7 mouse cellular contexts compared by ENCODE assay signal in the genomic region with DNA sequence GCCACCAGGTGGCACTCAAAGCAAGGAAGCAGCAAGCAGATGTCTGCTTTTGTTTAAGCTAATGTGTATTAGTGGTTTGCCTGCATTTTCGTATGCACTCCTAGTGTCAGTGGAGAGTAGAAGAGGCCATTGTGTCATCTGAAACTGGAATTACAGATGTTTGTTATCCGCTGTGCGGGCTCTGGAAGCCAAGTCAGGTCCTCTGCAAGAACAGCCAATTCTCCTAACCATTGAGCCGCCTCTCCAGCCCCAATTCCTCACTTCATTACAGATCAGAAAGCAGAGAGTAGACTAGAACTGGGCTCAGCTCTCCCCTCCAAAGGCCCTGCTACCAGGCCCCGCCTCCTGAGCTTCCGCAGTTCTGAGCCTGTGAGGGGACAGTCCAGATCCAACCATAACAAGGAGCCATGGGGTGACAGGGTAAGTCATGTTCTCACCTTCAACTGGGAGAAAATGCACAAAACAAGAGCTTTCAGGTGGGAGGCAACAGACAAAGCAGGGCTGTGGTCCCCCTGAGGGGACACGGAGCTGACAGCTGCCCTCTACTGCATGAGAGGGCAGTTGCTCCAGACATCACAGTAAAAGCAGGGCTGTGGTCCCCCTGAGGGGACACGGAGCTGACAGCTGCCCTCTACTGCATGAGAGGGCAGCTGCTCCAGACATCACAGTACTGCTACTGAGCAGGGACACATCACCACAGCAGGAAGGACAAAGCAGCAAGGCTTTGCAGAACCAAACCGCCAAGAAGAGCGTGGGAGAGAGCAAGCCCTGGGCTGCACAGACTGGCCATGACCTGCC. TPM values are rescaled to one million over a fixed set of nuclear protein-coding genes. Genes with fewer than 3 reads are reported as not detected.
A peak's percentile ranks its signal among the peaks of the same experiment; 100 is the strongest.
DNase-seq lines count a peak whose midpoint lies in the region; ATAC-seq and TF ChIP-seq lines count a peak whose summit lies in the region.

No protein-coding gene starts in this region.

- H3K4me2 ChIP-seq in intestine, embryonic 16.5 days (ENCODE audit: low read depth, low read length): no peak overlapping the region
- H3K4me2 ChIP-seq in stomach, postnatal 0 days (replicated peaks; ENCODE audit: low read depth): 0 out of 2 replicates have a peak overlapping the region, but pooled peaks have one; percentile 29

- H3K4me1 ChIP-seq in thymus, adult 2 months (replicated peaks; ENCODE audit: control insufficient read depth, insufficient read depth, low read length): peaks cover 17% of the 10 kb centered on the region
- peaks cover 18% of the 10 kb centered on the region for H3K4me1 ChIP-seq in cerebellum, adult 2 months (ENCODE audit: control insufficient read depth, insufficient read depth, low read length)
- H3K4me1 ChIP-seq in intestine, embryonic 16.5 days (ENCODE audit: control insufficient read depth, insufficient read depth, low read length): peaks cover 12% of the 10 kb centered on the region
- no peaks in the 10 kb centered on the region; the same call in 1 of the 2 replicates for H3K4me1 ChIP-seq in stomach, postnatal 0 days (replicated peaks; ENCODE audit: control insufficient read depth, insufficient read depth)

- H3K9ac ChIP-seq in intestine, embryonic 16.5 days (ENCODE audit: low read depth, low read length): peak overlapping the region; percentile 27; the same call in 1 of the 2 replicates
- H3K9ac ChIP-seq in stomach, postnatal 0 days (ENCODE audit: low read length): 0 out of 2 replicates have a peak overlapping the region, but pooled peaks have one; percentile 2

- H3K27ac ChIP-seq in thymus, adult 2 months (ENCODE audit: control insufficient read depth, insufficient read depth, low read length): no peak overlapping the region
- no peak overlapping the region for H3K27ac ChIP-seq in cerebellum, adult 2 months (ENCODE audit: insufficient read depth, low read length)
- peak overlapping the region; percentile 57; the same call in 1 of the 2 replicates for H3K27ac ChIP-seq in intestine, embryonic 16.5 days (ENCODE audit: low read length)
- peak overlapping the region; percentile 56; the same call in 1 of the 2 replicates for H3K27ac ChIP-seq in stomach, postnatal 0 days (replicated peaks)

- TF ChIP-seq CTCF in thymus, adult 2 months (IDR thresholded peaks at IDR 0.05; ENCODE audit: borderline replicate concordance, control insufficient read depth, extremely low read depth, insufficient read depth, low read length, poor library complexity): no peak
- TF ChIP-seq CTCF in cerebellum, adult 2 months (IDR thresholded peaks at IDR 0.05; ENCODE audit: borderline replicate concordance, insufficient read depth, low read depth, low read length): peak; percentile 32; the same call in 1 of the 2 replicates
- TF ChIP-seq CTCF in stomach, postnatal 0 days (IDR thresholded peaks at IDR 0.05; ENCODE audit: low read depth): peak; percentile 91

- 30% methylated on average over 10 of the region's 10 CpGs for WGBS in thymus, adult 2 months
- 31% methylated on average over 10 of the region's 10 CpGs for WGBS in cerebellum, adult 2 months
- 36% methylated on average over 10 of the region's 10 CpGs for whole genome bisulfite sequencing in intestine, embryonic 16.5 days
- WGBS in stomach, postnatal 0 days: 32% methylated on average over 10 of the region's 10 CpGs

- DNase-seq in thymus, postnatal 14 days: peak; percentile 61
- no peak for DNase-seq in thymus, adult 2 months
- peak in 1 of 2 experiments; percentile 19 for DNase-seq in cerebellum, adult 2 months
- no peak for DNase-seq in stomach, postnatal 0 days (ENCODE audit: low spot score)

- no peaks in the 10 kb centered on the region for H3K9me3 ChIP-seq in intestine, embryonic 16.5 days (ENCODE audit: control insufficient read depth, low read length)
- no peaks in the 10 kb centered on the region for H3K9me3 ChIP-seq in stomach, postnatal 0 days (ENCODE audit: control insufficient read depth, low read length)

- no peaks in the 10 kb centered on the region for H3K36me3 ChIP-seq in thymus, adult 2 months (ENCODE audit: control insufficient read depth, insufficient read depth, low read length)
- H3K36me3 ChIP-seq in intestine, embryonic 16.5 days (ENCODE audit: control insufficient read depth, insufficient read depth, low read length): 0 out of 2 replicates have a peak, but pooled peaks cover 2% of the 10 kb centered on the region
- peaks cover 7% of the 10 kb centered on the region; the same call in 1 of the 2 replicates for H3K36me3 ChIP-seq in stomach, postnatal 0 days (ENCODE audit: control insufficient read depth, insufficient read depth, low read length)

- no peak for TF ChIP-seq EP300 in stomach, postnatal 0 days (optimal IDR thresholded peaks at IDR 0.05)

- no peak overlapping the region for H3K4me3 ChIP-seq in thymus, adult 2 months (ENCODE audit: control insufficient read depth, insufficient read depth, low read length)
- no peak overlapping the region for H3K4me3 ChIP-seq in cerebellum, adult 2 months (replicated peaks; ENCODE audit: insufficient read depth, low read depth, low read length)
- no peak overlapping the region for H3K4me3 ChIP-seq in intestine, embryonic 16.5 days (ENCODE audit: low read length)
- H3K4me3 ChIP-seq in stomach, postnatal 0 days (ENCODE audit: low read depth, low read length): no peak overlapping the region

- peak; percentile 69 for ATAC-seq in granulocyte monocyte progenitor cell, adult 5-6 weeks (replicated peaks; ENCODE audit: poor library complexity, severe bottlenecking)
- ATAC-seq in intestine, embryonic 16.5 days: peak; percentile 34
- ATAC-seq in megakaryocyte, adult 5-6 weeks (ENCODE audit: poor library complexity, severe bottlenecking): peak; percentile 41
- no peak for ATAC-seq in stomach, postnatal 0 days (ENCODE audit: low FRiP score, low TSS enrichment)

- H3K27me3 ChIP-seq in thymus, adult 2 months (ENCODE audit: control insufficient read depth, insufficient read depth, low read length): no peaks in the 10 kb centered on the region
- no peaks in the 10 kb centered on the region for H3K27me3 ChIP-seq in cerebellum, adult 2 months (ENCODE audit: control insufficient read depth, insufficient read depth, low read length)
- H3K27me3 ChIP-seq in intestine, embryonic 16.5 days (replicated peaks; ENCODE audit: control insufficient read depth, insufficient read depth, low read length): no peaks in the 10 kb centered on the region; the same call in 1 of the 2 replicates
- no peaks in the 10 kb centered on the region for H3K27me3 ChIP-seq in stomach, postnatal 0 days (ENCODE audit: control insufficient read depth, insufficient read depth, low read length)

- TF ChIP-seq POLR2A in thymus, adult 2 months (IDR thresholded peaks at IDR 0.05; ENCODE audit: control insufficient read depth, extremely low read depth, insufficient read depth, low read length, poor library complexity): no peak
- TF ChIP-seq POLR2A in cerebellum, adult 2 months (IDR thresholded peaks at IDR 0.05; ENCODE audit: borderline replicate concordance, insufficient read depth, low read length): no peak

RNA-seq across cellular contexts. Expression of a gene that starts 13.4 kb away (rescaled TPM):
- polyA plus RNA-seq in thymus, adult 2 months (2012; rRNA removed): 82.3 and 99.8 TPM in 2 replicates
- polyA plus RNA-seq in cerebellum, adult 2 months (2012; rRNA removed): 6.7 and 7.8 TPM in 2 replicates
- total RNA-seq in granulocyte monocyte progenitor cell, adult 5-6 weeks (2014; fragmentation: Nextera tagmentation): 39.4 and 92.1 TPM in 2 replicates
- total RNA-seq in granulocyte monocyte progenitor cell, adult 5-6 weeks (2017): 21.1 and 25.4 TPM in 2 replicates
- 12.2 and 13.0 TPM in 2 replicates for polyA plus RNA-seq in intestine, embryonic 16.5 days (2015; fragmentation: Nextera tagmentation; extraction: Ambion mirVana)
- total RNA-seq in megakaryocyte, adult 5-6 weeks (2015): 532 and 545 TPM in 2 replicates
- total RNA-seq in megakaryocyte, adult 5-6 weeks (2017): 316 and 364 TPM in 2 replicates
- polyA plus RNA-seq in stomach, postnatal 0 days (2015; fragmentation: Nextera tagmentation; extraction: Ambion mirVana): 9.6 and 9.8 TPM in 2 replicates

RNA-seq across cellular contexts. Expression of a gene that starts 26.8 kb away (rescaled TPM):
- 21.1 and 22.8 TPM in 2 replicates for polyA plus RNA-seq in thymus, adult 2 months (2012; rRNA removed)
- polyA plus RNA-seq in cerebellum, adult 2 months (2012; rRNA removed): 102 and 107 TPM in 2 replicates
- total RNA-seq in granulocyte monocyte progenitor cell, adult 5-6 weeks (2014; fragmentation: Nextera tagmentation): 1.6 and 9.2 TPM in 2 replicates
- 0.56 and 1.2 TPM in 2 replicates for total RNA-seq in granulocyte monocyte progenitor cell, adult 5-6 weeks (2017)
- polyA plus RNA-seq in intestine, embryonic 16.5 days (2015; fragmentation: Nextera tagmentation; extraction: Ambion mirVana): 12.4 and 13.2 TPM in 2 replicates
- 0.41 and 1.2 TPM in 2 replicates for total RNA-seq in megakaryocyte, adult 5-6 weeks (2015)
- total RNA-seq in megakaryocyte, adult 5-6 weeks (2017): 0.20 and 0.22 TPM in 2 replicates
- 20.7 and 21.2 TPM in 2 replicates for polyA plus RNA-seq in stomach, postnatal 0 days (2015; fragmentation: Nextera tagmentation; extraction: Ambion mirVana)

RNA-seq across cellular contexts. Expression of a gene that starts 55.5 kb away (rescaled TPM):
- 3.3 and 4.0 TPM in 2 replicates for polyA plus RNA-seq in thymus, adult 2 months (2012; rRNA removed)
- polyA plus RNA-seq in cerebellum, adult 2 months (2012; rRNA removed): 11.0 and 14.7 TPM in 2 replicates
- not detected in 2 replicates for total RNA-seq in granulocyte monocyte progenitor cell, adult 5-6 weeks (2014; fragmentation: Nextera tagmentation)
- not detected in 2 replicates for total RNA-seq in granulocyte monocyte progenitor cell, adult 5-6 weeks (2017)
- polyA plus RNA-seq in intestine, embryonic 16.5 days (2015; fragmentation: Nextera tagmentation; extraction: Ambion mirVana): 2.3 and 2.8 TPM in 2 replicates
- total RNA-seq in megakaryocyte, adult 5-6 weeks (2015): not detected in 2 replicates
- 0.04 and 0.15 TPM in 2 replicates for total RNA-seq in megakaryocyte, adult 5-6 weeks (2017)
- 5.4 and 6.3 TPM in 2 replicates for polyA plus RNA-seq in stomach, postnatal 0 days (2015; fragmentation: Nextera tagmentation; extraction: Ambion mirVana)

Comparison
In these comparisons a context has a peak if more than half of its experiments do, and no peak if none do; other contexts are left out.
1. H3K27ac ChIP-seq: peak in intestine, embryonic 16.5 days (single experiment) and stomach, postnatal 0 days (single experiment); none in thymus, adult 2 months (single experiment) and cerebellum, adult 2 months (single experiment).